Mouse (Mus musculus) lung, postnatal 0 days (tissue): ENCODE data around the gene Hck. TPM values are rescaled to one million over a fixed set of nuclear protein-coding genes. Genes with fewer than 3 reads are reported as not detected.

Experiments used
- ATAC-seq: fragments of 200-750 bp; cut with Nextera tagmentation; 2 replicates; pipeline ENCODE4 v1.8.0; 2017; ENCODE audit warnings: moderate library complexity
- DNase-seq: peaks from one replicate; pipeline ENCODE4 v3.0.0-alpha.2; 2016; ENCODE audit warnings: low spot score
- H3K27ac ChIP-seq: fragments of 300-500 bp; sonication (generic); 2 replicates; pipeline ENCODE4 v1.5.1; 2014; ENCODE audit warnings: antibody characterized with exemption, mild to moderate bottlenecking, low read length, mixed read lengths
- H3K27me3 ChIP-seq: fragments of 300-500 bp; sonication (generic); replicated peaks from 2 replicates; pipeline ENCODE4 v1.6.1; 2014; ENCODE audit warnings: low read length, mixed read lengths; ENCODE audit not compliant: insufficient read depth
- H3K36me3 ChIP-seq: fragments of 300-500 bp; sonication (generic); 2 replicates; pipeline ENCODE4 v1.6.1; 2014; ENCODE audit warnings: low read length, mixed read lengths; ENCODE audit not compliant: insufficient read depth
- H3K4me1 ChIP-seq: fragments of 300-500 bp; sonication (generic); 2 replicates; pipeline ENCODE4 v1.6.1; 2014; ENCODE audit warnings: antibody characterized with exemption, low read depth, low read length, mixed read lengths; ENCODE audit not compliant: insufficient read depth
- H3K4me2 ChIP-seq: fragments of 300-500 bp; sonication (generic); replicated peaks from 2 replicates; pipeline ENCODE4 v1.6.1; 2014; ENCODE audit warnings: low read depth, mild to moderate bottlenecking, low read length, moderate library complexity, mixed read lengths
- H3K4me3 ChIP-seq: fragments of 300-500 bp; sonication (generic); 2 replicates; pipeline ENCODE4 v1.5.1; 2014; ENCODE audit warnings: low read depth, low read length
- H3K9ac ChIP-seq: fragments of 300-500 bp; sonication (generic); replicated peaks from 2 replicates; pipeline ENCODE4 v1.6.1; 2014; ENCODE audit warnings: low read depth, mild to moderate bottlenecking
- H3K9me3 ChIP-seq: fragments of 300-500 bp; sonication (generic); 2 replicates; pipeline ENCODE4 v1.6.1; 2016; ENCODE audit warnings: low read length, mixed read lengths
- CTCF ChIP-seq: IDR thresholded peaks from 2 replicates; pipeline ENCODE4 v1.5.1; 2016; ENCODE audit warnings: antibody characterized with exemption, mild to moderate bottlenecking
- EP300 ChIP-seq: IDR thresholded peaks from 2 replicates; pipeline ENCODE4 v1.6.1; 2016; ENCODE audit warnings: antibody characterized with exemption, mild to moderate bottlenecking, control low read depth
- WGBS: fragments of 180-500 bp; shearing (Covaris S2); extraction: QIAGEN DNeasy Blood & Tissue Kit; methylation state at CpG from one replicate; pipeline ENCODE4 v1.1.7; 2014; 5-methylcytosine and 5-hydroxymethylcytosine counted together
- polyA plus RNA-seq: library from polyadenylated mRNA; unstranded; fragments of >200 nt; fragmentation: Nextera tagmentation; extraction: Ambion mirVana; gene quantifications from 2 replicates; pipeline ENCODE4 v1.2.1, GENCODE M21; 2015

The Hck gene
- polyA plus RNA-seq, 1 experiment from 2014 or later, result 37.1 TPM

GRCm38 (mm10) chr2:153111298-153111697, 3.0 kb downstream of the Hck start:
- Histone ChIP-seq H3K36me3 (no peaks in the 10 kb centered on the region), H3K4me2 (no peak overlapping the region), H3K9ac (no peak overlapping the region), H3K4me1 (no peaks in the 10 kb centered on the region; the same call in 1 of the 2 replicates), H3K9me3 (no peaks in the 10 kb centered on the region), H3K4me3 (no peak overlapping the region), H3K27me3 (peaks cover 21% of the 10 kb centered on the region), H3K27ac (no peak overlapping the region)
- TF ChIP-seq CTCF, result no peak
- TF ChIP-seq EP300, result no peak
- WGBS, result 76% methylated on average over 7 of the region's 7 CpGs
- no peak for DNase-seq
- no peak for ATAC-seq

- 75% methylated on average over 4 of the region's 4 CpGs for WGBS
- H3K4me2 ChIP-seq, result no peak overlapping the region
- no peak overlapping the region for H3K4me3 ChIP-seq
- 0 out of 2 replicates have a peak, but pooled peaks cover 1% of the 10 kb centered on the region for H3K27me3 ChIP-seq
- H3K9ac ChIP-seq, result no peak overlapping the region
- no peaks in the 10 kb centered on the region for H3K9me3 ChIP-seq
- no peaks in the 10 kb centered on the region for H3K4me1 ChIP-seq
- no peaks in the 10 kb centered on the region for H3K36me3 ChIP-seq
- H3K27ac ChIP-seq, result no peak overlapping the region
- TF ChIP-seq EP300 (no peak), CTCF (no peak)
- DNase-seq (no peak), ATAC-seq (no peak)
Observed at GRCm38 (mm10) chr2:153115679-153116081, 7.4 kb downstream of the Hck start.

GRCm38 (mm10) chr2:153117051-153117486, 8.8 kb downstream of the Hck start:
- Histone ChIP-seq H3K9ac (no peak overlapping the region), H3K36me3 (no peaks in the 10 kb centered on the region), H3K4me1 (no peaks in the 10 kb centered on the region), H3K4me3 (no peak overlapping the region), H3K9me3 (no peaks in the 10 kb centered on the region), H3K4me2 (no peak overlapping the region), H3K27ac (no peak overlapping the region), H3K27me3 (no peaks in the 10 kb centered on the region)
- DNase-seq, result peak; percentile 22
- TF ChIP-seq EP300 (no peak), CTCF (no peak)
- WGBS, result 66% methylated on average over 7 of the region's 7 CpGs
- peak; percentile 37 for ATAC-seq

GRCm38 (mm10) chr2:153119488-153119887, 11.2 kb downstream of the Hck start:
- WGBS, result 77% methylated on average over 6 of the region's 6 CpGs
- no peak overlapping the region for H3K4me3 ChIP-seq

GRCm38 (mm10) chr2:153120126-153120525, 11.9 kb downstream of the Hck start:
- TF ChIP-seq EP300 (no peak), CTCF (no peak)
- 62% methylated on average over 8 of the region's 8 CpGs for WGBS
- no peak for ATAC-seq
- no peak overlapping the region for H3K9ac ChIP-seq
- DNase-seq, result peak; percentile 19
- H3K4me3 ChIP-seq, result no peak overlapping the region
- H3K4me1 ChIP-seq, result no peaks in the 10 kb centered on the region
- no peak overlapping the region for H3K4me2 ChIP-seq
- H3K36me3 ChIP-seq, result no peaks in the 10 kb centered on the region
- no peak overlapping the region for H3K27ac ChIP-seq
- H3K9me3 ChIP-seq, result no peaks in the 10 kb centered on the region
- no peaks in the 10 kb centered on the region for H3K27me3 ChIP-seq

More at GRCm38 (mm10) chr2:153119488-153119887, 11.2 kb downstream of the Hck start:
- DNase-seq (no peak), ATAC-seq (no peak)
- Histone ChIP-seq H3K4me1 (no peaks in the 10 kb centered on the region), H3K9ac (no peak overlapping the region), H3K27ac (no peak overlapping the region), H3K9me3 (no peaks in the 10 kb centered on the region), H3K27me3 (no peaks in the 10 kb centered on the region), H3K4me2 (no peak overlapping the region), H3K36me3 (no peaks in the 10 kb centered on the region)
- TF ChIP-seq CTCF (no peak), EP300 (no peak)

- TF ChIP-seq EP300 (no peak), CTCF (no peak)
- ATAC-seq (no peak), DNase-seq (no peak)
- Histone ChIP-seq H3K9ac (no peak overlapping the region), H3K27ac (no peak overlapping the region), H3K4me3 (no peak overlapping the region), H3K36me3 (no peaks in the 10 kb centered on the region), H3K9me3 (no peaks in the 10 kb centered on the region), H3K4me2 (no peak overlapping the region), H3K27me3 (no peaks in the 10 kb centered on the region), H3K4me1 (no peaks in the 10 kb centered on the region)
- WGBS, result 59% methylated on average over 8 of the region's 8 CpGs
Observed at GRCm38 (mm10) chr2:153121821-153122615, 13.8 kb downstream of the Hck start.
